Mouse (Mus musculus): ENCODE measurements around the gene Mob3c. TPM values are rescaled to one million over a fixed set of nuclear protein-coding genes. Genes with fewer than 3 reads are reported as not detected.

Mob3c gene
- polyA plus RNA-seq, 1 experiment: 10.9 TPM

DNA sequence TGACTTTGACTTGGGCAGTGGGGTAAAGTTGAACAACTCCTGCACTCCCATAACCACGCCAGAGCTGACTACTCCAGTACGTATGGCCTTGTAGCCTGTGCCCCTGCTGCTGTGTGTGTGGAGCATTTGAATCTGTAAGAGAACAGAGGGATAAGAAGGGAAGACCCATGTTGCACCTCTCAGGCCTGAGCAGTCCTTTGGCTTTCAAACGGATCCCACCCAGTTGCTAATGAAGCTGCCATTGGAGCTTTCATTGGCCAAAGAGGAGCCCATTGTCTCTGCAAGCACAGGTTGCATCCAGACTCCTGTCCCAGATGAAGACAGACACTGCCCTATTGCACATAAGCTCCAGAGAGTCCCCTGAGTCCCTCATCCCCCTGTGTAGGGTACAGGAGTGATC lies 45.3 kb downstream of the Mob3c start:
- no peak for DNase-seq (ENCODE audit: extremely low spot score in 1 of 2, low spot score in 1 of 2)

DNA sequence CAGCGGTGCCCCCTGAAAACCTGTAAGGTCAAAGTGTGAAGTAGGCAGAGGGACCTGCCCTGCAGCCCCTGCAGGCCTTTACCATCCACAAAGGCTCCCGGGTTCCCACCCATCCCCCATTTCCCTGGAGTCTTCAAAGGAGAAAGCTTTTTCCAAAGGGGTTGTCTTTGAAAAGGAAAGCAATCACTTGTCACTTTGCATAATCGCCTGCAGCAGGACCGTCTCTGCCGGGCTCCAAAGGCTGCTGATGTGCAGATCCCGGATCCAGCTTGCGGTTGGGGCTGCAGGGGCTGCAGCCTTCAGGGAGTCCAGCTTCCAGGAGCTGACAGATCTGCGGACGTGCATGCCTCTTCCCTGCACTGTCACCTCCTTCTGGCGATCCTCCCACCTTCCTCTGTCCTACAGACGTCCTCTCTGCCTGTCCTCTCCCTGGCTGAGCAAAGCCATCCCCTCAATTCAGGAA lies 50.4 kb downstream of the Mob3c start:
- DNase-seq (ENCODE audit: extremely low spot score in 1 of 2, low spot score in 1 of 2): no peak

DNA sequence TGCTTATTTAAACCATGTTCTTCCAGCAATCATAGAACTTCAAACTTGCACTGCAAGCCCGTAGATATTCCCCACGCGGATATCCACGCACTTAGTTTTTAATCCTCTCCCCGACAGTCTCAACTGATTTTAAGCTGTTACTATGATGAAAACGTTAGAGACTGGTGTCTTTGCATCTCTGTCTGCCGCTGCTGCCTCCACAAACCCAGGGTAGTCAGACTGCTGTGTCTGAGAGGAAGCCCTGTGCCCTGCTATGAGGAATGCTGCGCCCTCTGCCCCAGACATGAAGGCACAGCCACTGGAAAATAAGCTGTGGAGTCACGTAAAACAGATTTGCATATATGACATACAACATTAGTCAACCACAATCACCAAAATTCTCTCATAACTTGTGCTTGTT lies 50.9 kb downstream of the Mob3c start:
- DNase-seq (ENCODE audit: extremely low spot score in 1 of 2, low spot score in 1 of 2): no peak

DNA sequence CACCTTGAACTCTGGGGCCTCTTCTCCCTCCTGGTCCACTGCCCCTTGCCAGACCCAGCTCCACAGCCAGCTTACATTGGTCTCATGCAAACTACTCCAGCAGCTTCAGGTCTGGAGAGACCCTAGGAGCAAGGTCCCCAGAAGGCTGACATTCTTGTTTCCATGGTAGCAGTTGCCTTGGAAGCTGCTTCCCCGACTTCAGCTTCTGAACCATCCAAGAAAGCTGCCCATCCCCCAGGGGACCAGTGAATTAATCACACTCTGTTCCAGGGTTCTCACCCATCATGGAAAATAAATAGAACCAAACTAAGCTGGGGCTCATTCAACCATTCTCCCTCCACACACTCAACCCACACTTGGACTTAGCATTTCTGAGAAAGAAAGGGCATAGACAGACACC lies 53.3 kb downstream of the Mob3c start:
- peak in 1 of 2 experiments; percentile 51 for DNase-seq (ENCODE audit: extremely low spot score in 1 of 2, low spot score in 1 of 2)

DNA sequence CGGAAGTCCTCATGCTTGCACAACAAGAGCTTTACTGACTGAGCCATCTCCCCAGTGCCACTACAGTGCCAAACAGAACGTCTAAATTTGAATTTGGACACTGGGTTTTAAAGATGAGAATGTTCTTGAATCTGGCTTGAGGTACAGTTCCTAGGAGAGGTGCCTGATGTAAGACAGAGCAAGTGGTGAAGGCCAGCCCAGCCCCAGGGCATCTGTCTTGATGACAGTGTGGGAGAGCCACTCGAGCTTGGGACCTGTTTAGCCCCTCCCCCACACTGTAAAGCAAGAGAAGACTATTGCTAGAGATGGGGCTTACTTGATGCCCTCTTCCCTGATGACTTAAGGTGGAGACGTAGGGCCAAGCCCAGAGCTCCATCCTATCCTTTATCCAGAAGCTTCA lies 54.3 kb downstream of the Mob3c start:
- DNase-seq (ENCODE audit: extremely low spot score in 1 of 2, low spot score in 1 of 2): no peak

DNA sequence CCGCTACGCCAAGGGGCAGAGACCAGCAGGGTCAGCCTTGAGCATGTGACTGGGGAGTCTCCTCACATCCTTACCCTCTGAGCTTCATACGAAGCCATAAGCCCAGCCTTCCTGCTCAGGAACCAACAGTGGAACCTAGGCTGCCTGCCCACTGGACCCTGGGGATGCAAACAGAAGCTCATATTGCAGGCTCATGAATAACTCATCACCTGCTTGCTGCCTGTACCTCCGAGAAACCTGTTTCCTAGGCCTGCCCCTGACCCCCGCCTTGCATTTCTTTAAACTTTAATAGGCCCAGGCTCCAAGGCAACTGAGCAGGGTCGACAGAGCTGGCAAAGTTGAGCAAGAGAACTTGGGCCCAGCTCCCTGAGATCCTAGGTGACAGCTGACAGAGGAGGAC lies 56.1 kb downstream of the Mob3c start, which contains the start of gene Kncn:
TSS of gene Kncn (plus strand) at position 379 of the 400 bp plus-strand sequence.
- no peak for DNase-seq (ENCODE audit: extremely low spot score in 1 of 2, low spot score in 1 of 2)

Other genes starting within 250 kb of the Mob3c start
- not detected in 2 replicates for gene Cyp4a32, start 227.1 kb upstream of the Mob3c start, polyA plus RNA-seq (2012; rRNA removed)
- gene Cyp4b1, start 180.4 kb upstream of the Mob3c start, polyA plus RNA-seq (2012; rRNA removed): 1.2 and 1.6 TPM in 2 replicates
- gene Efcab14, start 90.3 kb upstream of the Mob3c start, polyA plus RNA-seq (2012; rRNA removed): 35.9 and 37.1 TPM in 2 replicates
- gene Tex38, start 47.1 kb upstream of the Mob3c start, polyA plus RNA-seq (2012; rRNA removed): 0.19 and 0.20 TPM in 2 replicates
- 65.8 and 66.9 TPM in 2 replicates for gene Atpaf1, start 43.3 kb upstream of the Mob3c start, polyA plus RNA-seq (2012; rRNA removed)
- 60.8 and 70.3 TPM in 2 replicates for gene Mknk1, start 11.1 kb downstream of the Mob3c start, polyA plus RNA-seq (2012; rRNA removed)
- gene Kncn, start 56.3 kb downstream of the Mob3c start, polyA plus RNA-seq (2012; rRNA removed): 0.16 and 0.32 TPM in 2 replicates
- gene 6430628N08Rik, start 62.6 kb downstream of the Mob3c start, polyA plus RNA-seq (2012; rRNA removed): 0.08 and 0.16 TPM in 2 replicates
- gene Dmbx1, start 111.8 kb downstream of the Mob3c start, polyA plus RNA-seq (2012; rRNA removed): 0.06 and 0.12 TPM in 2 replicates
- 88.1 and 104 TPM in 2 replicates for gene Faah, start 189.8 kb downstream of the Mob3c start, polyA plus RNA-seq (2012; rRNA removed)
- gene Nsun4, start 225.8 kb downstream of the Mob3c start, polyA plus RNA-seq (2012; rRNA removed): 8.3 and 9.7 TPM in 2 replicates
- gene Uqcrh, start 247.0 kb downstream of the Mob3c start, polyA plus RNA-seq (2012; rRNA removed): 645 and 649 TPM in 2 replicates
- 34.7 and 34.8 TPM in 2 replicates for gene Lrrc41, start 247.2 kb downstream of the Mob3c start, polyA plus RNA-seq (2012; rRNA removed)